Mouse (Mus musculus): ENCODE measurements around the gene Ugt2b36.
"Not testable (repeated sequence)": the region's sequence is repeated elsewhere in the genome, so short reads cannot be mapped to it uniquely, and the experiment has no call there.

The Ugt2b36 gene

GRCm38 (mm10) chr5:87092346-87093027 is at the start of gene Ugt2b36:
Gene Ugt2b36, minus strand, starts transcription at chr5:87092555.
- no peak for DNase-seq (ENCODE audit: low read depth)

- not testable (repeated sequence) for DNase-seq (ENCODE audit: low read depth)
Observed at GRCm38 (mm10) chr5:87140196-87140595, 47.8 kb upstream of the Ugt2b36 start, which contains the start of gene Ugt2b5. Gene Ugt2b5, minus strand, starts transcription at chr5:87140318.

GRCm38 (mm10) chr5:87103697-87104096 is 11.3 kb upstream of the Ugt2b36 start:
- not testable (repeated sequence) for DNase-seq (ENCODE audit: low read depth)

GRCm38 (mm10) chr5:87091111-87091510 is 1.2 kb downstream of the Ugt2b36 start:
- DNase-seq (ENCODE audit: low read depth) = no peak

GRCm38 (mm10) chr5:87089264-87089663 is 3.1 kb downstream of the Ugt2b36 start:
- DNase-seq (ENCODE audit: low read depth) = no peak

- DNase-seq (ENCODE audit: low read depth) = no peak
Observed at GRCm38 (mm10) chr5:87086269-87086668, 6.1 kb downstream of the Ugt2b36 start.

GRCm38 (mm10) chr5:87030624-87031023 is 61.7 kb downstream of the Ugt2b36 start:
- DNase-seq (ENCODE audit: low read depth) = no peak

GRCm38 (mm10) chr5:87027359-87027758 is 65.0 kb downstream of the Ugt2b36 start:
- no peak for DNase-seq (ENCODE audit: low read depth)

Measured in NIH3T3 (cell line).